Mouse (Mus musculus): ENCODE measurements around the gene Lax1.

DNA sequence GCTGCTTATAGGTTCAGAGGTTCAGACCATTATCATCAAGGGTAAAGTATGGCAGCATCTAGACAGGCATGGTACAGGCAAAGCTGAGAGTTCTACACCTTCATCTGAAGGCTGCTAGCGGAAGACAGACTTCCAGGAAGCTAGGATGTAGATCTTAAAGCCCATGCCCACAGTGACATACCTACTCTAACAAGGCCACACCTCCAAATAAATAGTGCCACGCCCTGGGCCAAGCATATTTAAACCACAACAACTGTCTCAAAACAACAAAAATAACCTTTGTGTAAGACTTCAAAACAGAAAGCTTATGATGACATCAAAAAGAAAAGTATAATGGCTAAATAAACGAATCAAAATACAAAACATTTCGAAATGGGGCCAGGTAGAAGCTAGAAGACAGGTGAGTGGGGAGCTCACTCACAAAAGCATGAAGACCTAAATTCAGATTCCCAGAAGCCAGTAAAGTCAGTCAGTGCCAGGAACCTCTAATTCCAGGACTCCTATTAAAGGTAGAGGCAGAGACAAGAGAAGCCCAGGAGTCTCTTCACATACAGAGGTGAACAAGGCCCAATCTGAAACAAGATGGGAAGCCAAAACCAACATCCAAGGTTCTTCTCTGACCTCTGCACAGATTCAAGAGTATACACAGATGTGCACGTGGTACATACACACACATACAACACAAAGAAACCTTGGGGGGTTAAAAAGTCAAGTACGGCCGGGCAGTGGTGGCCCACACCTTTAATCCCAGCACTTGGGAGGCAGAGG is 39.4 kb downstream of the Lax1 start:
- no peak for TF ChIP-seq POLR2A (IDR thresholded peaks at IDR 0.05; ENCODE audit: low read depth, low read length)
- TF ChIP-seq CTCF (IDR thresholded peaks at IDR 0.05; ENCODE audit: borderline replicate concordance, insufficient read depth, low read length), result no peak

Data from embryonic fibroblast, embryonic 13.5 days (primary cell).